Mouse (Mus musculus) splenic B cell, adult 2 months (primary cell): ENCODE measurements around the gene Josd1.
A peak's percentile ranks its signal among the peaks of the same experiment; 100 is the strongest.
"Not testable (repeated sequence)": the region's sequence is repeated elsewhere in the genome, so short reads cannot be mapped to it uniquely, and the experiment has no call there.

Experiments used
- DNase-seq: peaks from one replicate; pipeline ENCODE4 v3.0.0-alpha.2; 2011; ENCODE audit warnings: low read depth, low spot score
- H3K27me3 ChIP-seq: 2 replicates; pipeline ENCODE4 v1.6.1; 2012; ENCODE audit warnings: mild to moderate bottlenecking, low read length, moderate library complexity, mixed read lengths; ENCODE audit not compliant: control insufficient read depth, poor library complexity, insufficient read depth, severe bottlenecking
- H3K36me3 ChIP-seq: 2 replicates; pipeline ENCODE4 v1.6.1; 2012; ENCODE audit warnings: mild to moderate bottlenecking, low read length, moderate library complexity, mixed read lengths; ENCODE audit not compliant: control insufficient read depth, poor library complexity, insufficient read depth, severe bottlenecking

Gene Josd1

DNA sequence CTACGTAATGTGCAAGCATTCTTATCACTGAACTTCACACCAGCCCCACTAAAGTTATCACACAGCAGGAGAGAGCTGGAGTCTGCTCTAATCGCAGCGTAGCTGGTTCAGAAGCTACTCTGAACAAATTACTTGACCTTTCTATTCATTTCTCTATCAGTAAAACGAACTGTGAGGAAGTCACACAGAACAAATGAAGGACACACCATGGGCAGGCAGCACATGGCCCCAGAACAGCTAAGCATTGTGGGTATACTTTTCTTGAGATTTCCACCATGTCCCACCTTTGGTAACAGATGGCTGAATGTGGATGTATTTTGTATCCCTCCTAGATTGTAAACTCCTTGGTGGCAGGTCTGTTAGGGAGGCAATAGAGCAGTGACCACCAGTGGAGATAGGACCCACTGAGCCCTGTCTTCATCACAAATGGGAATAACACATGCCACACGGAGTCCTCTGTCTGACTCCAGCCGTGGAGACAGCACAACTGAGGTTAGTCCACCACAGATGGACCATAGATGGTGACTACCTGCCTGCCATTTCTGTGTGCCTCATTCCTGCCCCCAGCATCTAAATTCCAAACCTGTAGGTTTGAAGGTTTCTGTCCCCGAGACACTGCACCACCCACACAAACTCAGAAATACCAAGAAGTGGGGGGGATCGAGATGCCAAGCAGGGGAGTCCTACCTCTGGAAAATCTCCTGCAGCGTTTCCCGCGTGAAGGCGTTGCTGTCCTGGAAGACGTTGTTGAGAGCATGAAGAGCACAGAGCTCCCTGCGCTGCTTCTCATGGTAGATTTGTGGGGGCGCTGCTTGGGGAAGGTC, 1.5 kb downstream of the Josd1 start:
- Histone ChIP-seq H3K36me3 (peaks cover 1% of the 10 kb centered on the region; the same call in 1 of the 2 replicates), H3K27me3 (no peaks in the 10 kb centered on the region)
- DNase-seq, result no peak

DNA sequence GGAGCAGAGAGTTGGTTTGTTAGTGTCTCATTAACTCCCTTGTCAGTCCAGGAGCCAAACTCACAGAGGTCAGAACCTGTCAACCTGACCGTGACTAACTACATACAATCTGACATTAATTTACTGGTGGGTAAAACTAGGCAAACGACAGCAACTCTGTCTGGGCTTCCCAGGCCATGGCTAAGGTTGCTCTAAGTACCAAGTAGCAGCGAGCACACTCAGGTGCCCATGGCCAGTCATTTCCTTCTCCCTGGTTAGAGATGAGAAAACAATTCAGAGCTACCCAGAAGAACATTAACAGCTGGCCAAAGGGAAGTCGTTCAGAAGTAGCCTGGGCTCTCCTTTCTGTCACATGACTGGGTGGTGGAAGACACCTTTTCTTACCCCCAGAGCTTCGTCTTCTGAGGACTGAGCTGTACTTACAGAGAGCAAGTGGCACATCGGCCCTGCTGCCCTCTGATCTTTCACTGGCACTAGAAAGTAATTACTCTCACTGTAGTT, 2.5 kb downstream of the Josd1 start:
- Histone ChIP-seq H3K36me3 (peaks cover 1% of the 10 kb centered on the region; the same call in 1 of the 2 replicates), H3K27me3 (no peaks in the 10 kb centered on the region)
- DNase-seq, result no peak

DNA sequence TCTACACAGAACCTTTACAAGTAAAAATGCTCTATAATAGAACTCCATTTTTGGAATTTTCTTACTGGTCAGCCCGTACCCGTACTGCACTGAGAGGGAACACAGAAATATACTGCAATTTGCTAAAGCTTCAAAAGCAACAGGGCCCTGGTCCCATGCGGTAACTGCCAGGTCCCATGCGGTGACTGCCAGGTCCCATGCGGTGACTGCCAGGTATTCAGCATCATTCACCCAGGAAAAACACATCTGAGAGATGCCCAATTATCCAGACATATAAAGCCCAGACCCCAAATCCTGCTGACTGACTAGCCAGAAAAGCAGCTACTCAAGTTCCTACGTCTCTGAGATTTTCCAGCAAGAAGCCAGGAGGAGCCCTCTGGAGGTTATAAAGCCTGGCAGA, 3.1 kb downstream of the Josd1 start:
- Histone ChIP-seq H3K36me3 (peaks cover 1% of the 10 kb centered on the region; the same call in 1 of the 2 replicates), H3K27me3 (no peaks in the 10 kb centered on the region)
- no peak for DNase-seq

DNA sequence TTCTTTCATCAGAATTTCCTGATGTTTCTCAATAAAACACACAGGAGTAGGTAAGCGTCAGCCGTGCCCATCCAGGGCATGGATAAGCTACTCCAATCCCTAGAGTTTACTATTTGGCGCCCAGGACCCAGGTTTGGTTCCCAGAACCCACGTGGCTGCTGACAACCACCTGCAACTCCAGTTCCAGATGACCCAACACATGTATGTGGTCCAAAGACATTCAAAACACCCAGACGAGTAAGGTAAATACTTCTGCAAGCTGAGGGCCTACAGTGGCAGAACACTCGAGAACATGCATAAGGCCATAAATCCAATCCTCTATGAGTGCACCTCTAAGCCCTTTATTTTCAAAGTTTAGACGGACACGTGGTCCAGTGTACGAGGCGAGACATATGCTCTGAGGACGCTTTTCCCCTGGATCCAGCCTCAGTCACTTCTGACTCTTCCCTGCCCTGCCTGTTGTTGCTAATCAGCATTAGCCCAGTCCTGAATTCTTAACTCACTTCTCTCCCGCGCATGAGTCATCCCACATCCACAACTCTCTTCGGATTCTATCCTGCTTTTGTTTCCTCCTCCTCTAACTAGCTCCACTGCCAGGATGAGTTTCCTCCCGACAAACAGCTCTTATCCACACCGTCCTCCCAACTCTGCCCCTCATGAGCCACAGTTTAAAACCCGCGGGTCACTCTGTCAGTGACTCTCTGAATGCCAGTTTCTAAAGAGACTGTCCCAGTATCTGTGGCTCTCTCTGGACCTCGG, 3.8 kb downstream of the Josd1 start:
- H3K27me3 ChIP-seq, result no peaks in the 10 kb centered on the region
- no peak for DNase-seq

DNA sequence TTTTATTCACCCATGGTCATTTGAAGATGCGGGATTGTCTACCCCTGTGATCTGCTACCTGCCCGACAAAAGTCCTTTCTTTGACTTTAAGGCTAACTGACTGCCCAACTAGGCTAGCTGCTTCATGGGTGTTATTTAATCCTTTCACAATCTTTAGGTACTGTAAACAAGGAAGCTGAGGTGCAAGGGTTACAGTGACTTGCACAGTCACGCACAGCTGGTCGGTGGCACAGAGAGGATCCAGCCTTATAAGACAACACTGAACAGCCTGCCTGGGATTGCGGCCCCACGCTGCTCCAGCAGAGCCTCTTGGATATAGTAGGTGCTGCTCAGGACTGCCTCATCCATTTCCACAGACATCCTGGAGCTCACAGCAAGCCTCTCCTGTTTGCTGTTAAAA, 4.6 kb downstream of the Josd1 start:
- no peaks in the 10 kb centered on the region for H3K27me3 ChIP-seq
- peaks cover 1% of the 10 kb centered on the region; the same call in 1 of the 2 replicates for H3K36me3 ChIP-seq
- DNase-seq, result no peak

More for the DNA sequence above, 3.8 kb downstream of the Josd1 start:
- peaks cover 1% of the 10 kb centered on the region; the same call in 1 of the 2 replicates for H3K36me3 ChIP-seq

DNA sequence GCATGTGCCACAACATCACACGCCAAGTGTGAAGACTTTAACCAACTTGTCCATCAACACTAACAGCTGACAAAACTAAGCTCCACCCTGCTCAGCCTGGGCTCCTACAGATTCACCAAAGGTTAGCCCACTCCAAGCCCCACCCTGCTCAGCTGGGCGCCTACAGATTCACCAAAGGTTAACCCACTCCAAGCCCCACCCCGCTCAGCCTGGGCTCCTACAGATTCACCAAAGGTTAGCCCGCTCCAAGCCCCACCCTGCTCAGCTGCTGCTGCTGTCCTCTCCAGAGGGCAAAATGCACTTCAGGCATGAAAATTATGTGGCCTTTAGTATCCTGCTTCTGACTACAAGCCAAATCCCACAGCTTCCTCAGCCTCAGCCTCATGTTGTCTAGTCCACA, 5.7 kb downstream of the Josd1 start:
- no peaks in the 10 kb centered on the region for H3K27me3 ChIP-seq
- DNase-seq, result no peak
- H3K36me3 ChIP-seq, result peaks cover 1% of the 10 kb centered on the region; the same call in 1 of the 2 replicates

DNA sequence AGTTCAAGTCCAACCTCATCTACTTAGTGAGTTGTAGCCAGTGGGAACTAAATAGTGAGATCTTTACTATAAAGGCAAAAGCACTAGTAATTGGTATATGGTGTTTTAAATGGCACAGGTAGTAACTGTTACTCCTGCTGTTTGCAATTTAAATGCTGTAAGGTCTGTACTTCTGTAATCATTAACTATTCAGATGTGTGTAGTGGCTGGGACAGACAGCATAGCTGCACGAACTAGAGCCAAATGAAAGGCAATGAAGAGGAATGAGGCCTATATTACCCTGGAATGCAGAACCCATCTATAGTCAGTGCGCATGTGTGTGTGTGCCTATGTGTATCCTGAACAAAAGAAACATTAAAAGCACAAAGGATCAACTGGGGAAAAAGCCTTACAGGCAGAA, 9.8 kb downstream of the Josd1 start:
- H3K36me3 ChIP-seq, result peaks cover 12% of the 10 kb centered on the region
- DNase-seq, result no peak

DNA sequence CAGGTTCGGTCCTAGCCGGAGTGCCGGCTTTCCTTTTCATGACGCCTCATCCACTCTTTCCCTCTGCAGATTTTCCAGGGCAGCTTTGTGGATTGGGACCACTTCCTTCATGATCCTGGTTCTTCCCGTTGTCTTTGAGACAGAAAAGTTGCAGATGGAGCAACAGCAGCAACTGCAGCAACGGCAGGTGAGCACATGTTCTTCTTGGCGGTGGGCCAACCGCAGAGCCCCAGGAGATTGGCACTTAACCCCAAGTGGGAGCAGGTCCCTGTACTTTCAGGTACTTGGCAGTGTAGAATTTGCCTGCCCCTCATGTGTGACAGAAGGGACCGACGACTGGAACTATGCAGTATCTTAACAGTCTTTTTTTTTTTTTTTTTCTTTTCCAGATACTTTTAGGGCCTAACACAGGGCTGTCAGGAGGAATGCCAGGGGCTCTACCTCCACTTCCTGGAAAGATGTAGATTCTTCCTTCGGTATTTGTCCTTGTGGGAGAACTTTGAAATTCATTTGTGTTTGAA, 15.8 kb downstream of the Josd1 start:
- H3K27me3 ChIP-seq, DNase-seq: not testable (repeated sequence)
- H3K36me3 ChIP-seq, result peaks cover 11% of the 10 kb centered on the region; the same call in 1 of the 2 replicates

More for the DNA sequence above, 9.8 kb downstream of the Josd1 start:
- no peaks in the 10 kb centered on the region for H3K27me3 ChIP-seq

DNA sequence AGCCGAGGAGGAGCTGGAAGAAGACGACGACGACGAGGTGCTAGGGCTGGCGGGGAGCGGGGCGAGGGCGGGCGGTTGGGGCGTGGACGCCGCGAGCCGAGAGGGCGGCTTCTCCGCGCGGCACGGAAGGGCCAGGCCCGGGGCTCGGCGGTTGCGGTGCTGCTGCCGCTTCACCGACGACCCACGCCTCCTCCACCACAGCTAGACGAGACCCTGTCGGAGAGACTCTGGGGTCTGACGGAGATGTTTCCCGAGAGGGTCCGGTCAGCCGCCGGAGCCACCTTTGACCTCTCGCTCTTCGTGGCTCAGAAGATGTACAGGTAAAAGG, 16.8 kb downstream of the Josd1 start:
- DNase-seq, result no peak
- peaks cover 11% of the 10 kb centered on the region; the same call in 1 of the 2 replicates for H3K36me3 ChIP-seq

DNA sequence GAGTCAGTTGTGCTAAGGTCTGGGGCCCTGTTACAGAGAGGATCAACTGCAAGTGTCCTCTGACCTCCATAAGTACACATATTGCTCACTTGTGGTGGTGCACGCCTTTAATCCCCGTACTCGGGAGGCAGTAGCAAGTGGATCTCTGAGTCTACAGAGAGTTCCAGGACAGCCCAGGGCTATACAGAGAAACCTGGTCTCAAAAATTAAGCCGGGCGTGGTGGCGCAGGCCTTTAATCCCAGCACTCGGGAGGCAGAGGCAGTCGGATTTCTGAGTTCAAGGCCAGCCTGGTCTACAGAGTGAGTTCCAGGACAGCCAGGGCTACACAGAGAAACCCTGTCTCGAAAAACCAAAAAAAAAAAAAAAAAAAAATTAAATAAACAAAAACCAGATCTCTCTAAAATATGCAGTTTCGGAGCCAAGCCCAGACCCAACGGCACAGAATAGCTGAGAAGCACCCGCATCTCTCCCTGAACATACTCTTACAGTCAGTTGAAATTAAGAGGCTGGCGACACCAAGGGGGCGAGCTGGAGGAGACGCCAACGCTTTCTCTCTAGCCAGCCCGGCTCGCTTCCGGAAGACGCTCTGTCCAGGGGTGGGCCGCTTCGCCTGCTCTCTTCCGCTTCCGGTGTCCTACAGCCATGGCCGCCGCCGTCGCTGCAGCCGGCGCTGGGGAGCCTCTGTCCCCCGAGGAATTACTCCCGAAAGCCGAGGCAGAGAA, 17.3 kb downstream of the Josd1 start, which contains the start of gene Tomm22:
Gene Tomm22, plus strand, starts transcription at position 613 of the 723 bp plus-strand sequence.
- peak; percentile 95 for DNase-seq
- Histone ChIP-seq H3K36me3 (peaks cover 11% of the 10 kb centered on the region; the same call in 1 of the 2 replicates), H3K27me3 (no peaks in the 10 kb centered on the region)

More for the DNA sequence above, 16.8 kb downstream of the Josd1 start:
- H3K27me3 ChIP-seq, result no peaks in the 10 kb centered on the region

DNA sequence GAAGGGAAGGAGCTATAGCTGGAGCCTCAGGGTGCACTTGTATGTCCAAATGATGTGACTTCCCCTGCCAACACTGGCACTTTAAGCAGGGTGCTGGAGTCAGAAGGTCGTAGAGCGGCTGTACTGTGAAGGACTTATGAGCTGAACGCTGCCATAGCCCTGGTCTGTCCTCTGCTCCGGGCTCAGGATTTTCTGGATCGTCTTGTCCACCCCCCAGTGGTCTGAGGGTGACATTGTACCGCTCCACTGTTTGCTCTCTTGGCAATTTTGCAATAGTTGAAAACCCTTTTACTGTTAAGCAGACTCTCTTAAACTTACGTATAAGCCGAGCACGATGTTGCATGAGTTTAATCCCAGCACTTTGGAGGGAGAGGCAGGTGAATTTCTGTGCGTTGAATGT, 18.5 kb downstream of the Josd1 start:
- H3K36me3 ChIP-seq, result peaks cover 9% of the 10 kb centered on the region; the same call in 1 of the 2 replicates
- no peak for DNase-seq
- H3K27me3 ChIP-seq, result no peaks in the 10 kb centered on the region

DNA sequence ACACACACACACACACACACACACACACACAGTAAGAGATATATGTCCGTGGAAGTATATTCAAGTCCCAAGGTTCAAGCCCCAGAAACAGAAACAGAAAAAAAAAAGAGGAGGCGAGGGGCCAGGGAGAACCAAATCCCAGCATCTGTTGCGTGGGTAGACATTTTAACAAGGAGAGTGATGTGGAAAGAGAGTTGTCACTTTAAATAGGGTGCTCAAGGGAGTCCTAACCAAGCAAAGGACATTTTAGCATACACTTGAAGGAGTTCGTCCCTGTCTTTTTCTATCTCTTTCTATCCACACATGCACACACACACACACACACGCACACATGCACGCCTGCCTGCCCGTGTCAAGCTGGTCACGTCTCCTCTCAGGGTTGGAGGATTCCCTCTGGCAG, 23.1 kb downstream of the Josd1 start:
- DNase-seq, result no peak
- Histone ChIP-seq H3K27me3 (no peaks in the 10 kb centered on the region), H3K36me3 (no peaks in the 10 kb centered on the region; the same call in 1 of the 2 replicates)

DNA sequence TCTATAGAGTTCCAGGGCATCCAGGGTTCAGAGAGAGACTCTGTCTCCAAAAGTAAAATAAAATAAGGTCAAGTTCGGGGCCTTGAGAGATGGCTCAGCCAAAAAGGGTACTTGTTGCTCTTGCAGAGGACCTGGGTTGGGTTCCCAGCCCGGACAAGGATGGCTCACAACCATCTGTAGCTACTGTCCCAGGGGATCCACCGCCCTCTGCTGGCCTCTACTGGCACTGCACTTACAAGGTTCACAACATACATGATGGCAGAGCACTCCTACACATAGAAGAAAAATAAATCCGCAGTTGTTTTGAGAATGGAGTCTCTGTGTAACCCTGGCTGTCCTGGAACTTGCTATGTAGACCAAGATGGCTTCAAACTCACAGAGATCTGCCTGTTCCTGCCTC, 25.9 kb downstream of the Josd1 start:
- H3K27me3 ChIP-seq, result no peaks in the 10 kb centered on the region
- DNase-seq, result peak; percentile 73
- no peaks in the 10 kb centered on the region; the same call in 1 of the 2 replicates for H3K36me3 ChIP-seq
